Mouse (Mus musculus): ENCODE data around the gene Smpd2.

- TF ChIP-seq CTCF (IDR thresholded peaks at IDR 0.05; ENCODE audit: borderline replicate concordance, extremely low read depth, insufficient read depth, insufficient read length) (no peak), POLR2A (IDR thresholded peaks at IDR 0.05; ENCODE audit: borderline replicate concordance, extremely low read depth, insufficient read depth, insufficient read length, poor library complexity, severe bottlenecking) (no peak)
Observed at GRCm38 (mm10) chr10:41461057-41461722, 29.0 kb downstream of the Smpd2 start.
